Mouse (Mus musculus): ENCODE measurements at regions not wholly inside any gene's neighbourhood (a gene's known extent, or its start where the extent isn't known, plus 50 kb on each side); places are given as distances from the start of the nearest gene placed in this dataset.
A peak's percentile ranks its signal among the peaks of the same experiment; 100 is the strongest.

DNA sequence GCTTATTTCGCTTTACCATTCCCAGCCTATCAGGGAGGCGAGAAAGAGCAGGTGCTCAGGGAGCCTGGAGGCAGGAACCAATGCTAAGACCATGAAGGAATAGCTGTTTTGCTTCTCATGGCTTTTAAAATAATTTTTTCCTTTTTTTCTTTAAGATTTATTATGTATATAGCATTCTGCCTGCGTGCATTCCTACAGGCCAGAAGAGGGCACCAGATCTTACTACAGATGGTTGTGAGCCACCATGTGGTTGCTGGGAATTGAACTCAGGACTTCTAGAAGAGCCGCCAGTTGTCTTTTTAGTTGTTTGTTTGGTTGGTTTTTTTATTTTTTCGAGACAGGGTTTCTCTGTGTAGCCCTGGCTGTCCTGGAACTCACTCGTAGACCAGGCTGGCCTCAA, 113.6 kb upstream of the Armc2 start:
- DNase-seq = no peak

DNA sequence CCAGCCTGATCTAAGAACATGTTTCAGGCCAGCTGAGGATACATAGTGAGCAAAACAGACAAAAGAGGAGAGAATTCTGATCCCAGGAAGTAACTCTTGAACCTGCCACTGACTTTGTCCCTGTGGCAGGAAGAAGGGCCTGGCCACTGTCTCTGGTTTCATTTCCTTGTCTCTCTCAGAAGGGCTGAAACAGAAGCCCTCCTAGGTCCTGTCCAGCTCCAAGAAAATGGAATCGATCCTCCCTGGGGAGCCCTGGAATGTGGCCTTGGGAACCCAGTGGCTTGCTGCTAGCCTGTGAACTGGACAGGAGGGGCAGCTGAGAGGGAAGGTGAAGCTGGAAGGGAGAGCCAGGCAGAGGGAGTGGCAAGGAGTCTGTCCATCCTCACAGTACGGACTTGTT, 113.1 kb upstream of the Armc2 start:
- no peak for DNase-seq

DNA sequence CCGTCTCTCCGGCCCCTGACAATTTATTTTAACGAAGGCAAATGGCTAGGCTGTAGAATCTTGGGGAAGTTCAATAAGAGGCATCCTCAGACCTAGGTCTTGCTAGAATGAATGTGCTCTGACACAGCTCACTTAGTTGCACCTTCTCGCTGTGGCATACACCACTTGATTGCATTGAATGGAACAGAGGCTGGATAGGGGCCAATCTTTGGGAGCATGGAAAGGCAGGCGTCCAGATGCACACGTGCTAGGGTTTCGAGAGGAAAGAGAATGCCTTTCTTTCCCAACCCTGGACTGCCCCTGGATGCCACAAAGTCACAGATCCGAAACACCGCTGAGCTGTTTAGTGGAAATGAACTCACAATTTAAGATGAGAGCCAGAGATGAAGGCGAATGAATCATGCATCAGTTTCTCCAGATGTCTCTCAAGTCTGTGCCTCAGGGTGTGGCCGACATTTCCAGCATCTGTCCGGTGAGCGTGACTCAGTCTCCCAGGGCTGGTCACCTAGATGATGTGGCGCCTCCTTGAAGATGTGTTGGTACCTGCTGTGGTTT, 109.7 kb upstream of the Armc2 start:
- peak; percentile 45 for DNase-seq

DNA sequence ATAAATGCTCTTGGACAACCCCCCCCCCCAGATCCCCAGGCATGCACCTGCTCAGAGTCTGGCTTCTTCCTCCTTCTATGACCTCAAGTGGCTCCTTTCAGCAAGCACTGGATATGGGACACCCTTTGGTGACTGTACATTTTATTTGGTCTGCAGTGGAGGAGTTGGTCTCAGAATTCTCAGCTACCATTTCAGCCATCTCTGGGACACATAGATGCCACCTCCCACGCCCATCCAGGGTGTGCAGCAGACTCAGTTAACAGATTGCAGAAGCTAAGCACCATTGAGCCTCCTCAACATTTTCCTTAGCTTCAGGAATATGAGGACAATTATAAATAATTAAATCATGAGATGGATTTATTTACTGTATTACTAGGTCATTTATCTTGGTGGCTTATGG, 108.6 kb upstream of the Armc2 start:
- no peak for DNase-seq

DNA sequence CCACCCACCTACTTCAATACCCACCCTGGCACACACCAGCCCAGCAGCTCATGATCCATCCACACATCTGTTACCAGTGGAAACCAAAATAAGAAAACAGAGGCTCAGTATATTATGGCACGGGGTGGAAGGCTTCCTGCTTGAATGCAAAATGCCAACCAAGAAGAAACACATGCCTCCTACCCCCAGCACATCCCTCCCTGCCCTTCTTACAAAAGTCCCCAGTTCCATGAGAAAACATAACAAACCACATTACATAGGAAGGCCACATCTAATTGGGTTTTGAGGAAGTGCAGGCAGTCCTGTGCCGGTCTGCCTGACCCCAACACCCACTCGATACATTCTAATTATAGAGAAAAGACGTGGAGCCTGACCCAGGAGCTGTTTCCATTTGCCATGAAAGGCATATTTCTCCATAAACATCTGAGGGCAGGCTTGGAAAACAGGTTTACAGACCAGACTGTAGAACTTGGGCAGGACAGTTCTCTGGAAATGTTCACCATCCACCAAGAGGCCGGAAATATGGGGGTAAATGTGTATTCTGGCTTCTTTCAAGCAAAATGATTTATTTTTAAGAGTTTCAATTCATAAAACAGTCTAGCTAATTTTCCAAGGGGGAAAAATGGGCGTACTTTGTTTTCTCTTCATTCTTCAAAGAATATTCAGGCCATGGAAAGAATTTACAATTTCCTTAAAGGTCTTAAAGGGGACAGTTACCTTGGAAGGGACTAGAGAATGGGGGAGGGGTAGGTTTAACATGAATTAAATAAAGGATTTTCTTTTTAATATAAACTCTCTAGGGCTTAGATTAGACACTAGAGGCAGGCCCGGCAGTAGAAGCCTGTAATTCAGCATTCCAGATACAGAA, 104.8 kb upstream of the Armc2 start:
- no peak for DNase-seq

DNA sequence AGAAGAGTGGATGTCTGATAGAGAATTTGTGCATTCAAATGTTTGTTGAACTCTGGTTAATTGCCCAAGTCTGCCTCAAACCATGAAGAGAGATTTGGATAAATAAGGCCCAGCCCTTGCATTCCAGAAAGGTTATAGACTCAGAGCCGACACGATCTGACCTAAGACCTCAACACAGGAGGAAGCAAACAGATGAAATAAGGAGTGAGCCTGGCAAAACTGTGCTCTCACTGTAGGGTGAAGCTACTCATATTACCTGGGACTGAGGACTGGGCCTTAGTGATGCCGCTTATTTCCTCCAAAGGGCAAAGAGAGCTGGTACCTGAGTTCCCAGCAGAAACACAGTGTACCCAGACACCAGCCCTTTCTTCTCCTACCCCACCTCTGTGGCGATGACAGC, 103.7 kb upstream of the Armc2 start:
- no peak for DNase-seq

DNA sequence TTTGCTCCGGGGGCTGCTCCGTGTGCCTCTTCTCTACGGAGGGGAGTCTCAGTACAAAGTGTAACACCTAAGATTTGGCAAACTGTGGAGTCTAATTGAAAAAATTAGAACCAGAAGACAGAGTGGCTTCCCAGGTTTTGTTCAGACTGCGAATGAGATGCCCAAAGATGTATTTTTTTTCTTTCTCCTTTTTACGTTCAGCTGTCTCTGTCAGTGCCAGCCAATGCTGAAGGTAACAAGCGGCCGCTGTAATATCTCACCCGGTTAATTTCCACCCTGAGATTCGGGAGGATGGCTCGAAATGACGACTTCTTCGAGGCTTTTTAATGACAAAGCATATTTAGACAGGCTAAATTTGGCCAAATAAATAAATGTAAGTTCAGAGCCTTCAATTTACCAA, 101.1 kb upstream of the Armc2 start:
- DNase-seq = no peak

DNA sequence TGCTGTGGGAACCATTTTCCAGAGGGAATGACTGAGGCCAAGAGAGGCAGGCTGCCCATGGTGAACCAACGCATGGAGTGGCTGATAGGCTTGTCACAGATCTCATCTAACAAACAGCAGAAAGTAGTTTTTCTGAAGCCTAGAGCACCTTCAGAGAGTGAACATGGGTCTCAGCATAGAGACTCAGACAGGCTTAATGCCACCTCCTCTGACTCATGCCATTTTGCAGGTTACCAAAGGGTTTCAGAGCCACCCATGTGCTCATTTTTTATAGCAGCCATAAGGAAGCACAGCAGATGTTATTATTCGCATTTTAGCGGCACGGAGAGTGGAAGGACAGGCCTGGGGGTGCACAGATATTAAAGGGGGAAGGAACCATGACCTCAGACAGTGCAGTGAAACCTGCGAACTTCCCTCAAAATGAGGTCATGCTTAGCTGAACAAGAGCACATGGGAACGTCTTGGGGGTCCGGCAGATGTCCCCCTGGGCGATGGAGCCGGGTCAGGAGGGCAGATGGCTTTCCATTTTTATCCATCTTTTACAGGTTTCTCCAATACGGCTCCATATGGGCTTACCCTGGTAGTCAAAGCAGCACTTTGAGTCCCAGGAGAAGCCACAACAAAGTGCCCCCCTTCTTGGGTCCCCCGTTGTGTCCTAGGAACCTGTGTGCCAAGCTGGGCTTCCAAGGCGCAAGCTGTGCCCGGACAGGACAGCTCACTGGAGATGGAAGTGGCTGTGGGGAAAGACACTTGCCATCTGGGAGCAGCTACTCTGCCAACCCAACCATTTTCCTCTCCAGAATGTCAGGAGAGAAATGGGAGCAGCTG, 100.3 kb upstream of the Armc2 start:
- no peak for DNase-seq

DNA sequence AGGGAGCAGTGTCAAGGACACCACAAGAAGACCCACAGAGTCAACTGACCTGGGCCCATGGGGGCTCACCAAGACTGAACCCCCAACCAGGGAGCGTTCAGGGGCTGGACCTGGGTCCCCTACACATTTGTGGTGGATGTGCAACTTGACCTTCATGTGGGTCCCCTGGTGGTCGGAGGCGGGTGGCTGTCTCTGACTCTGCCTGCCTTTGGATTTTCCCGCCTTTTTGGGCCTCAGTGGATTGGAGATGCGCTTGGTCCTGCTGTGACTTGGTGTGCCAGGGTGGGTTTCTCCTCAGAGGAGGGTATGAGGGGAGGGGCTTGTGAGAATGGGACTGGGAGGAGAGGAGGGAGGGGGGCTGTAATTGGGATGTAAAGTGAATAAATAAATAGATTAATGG, 99.3 kb upstream of the Armc2 start:
- no peak for DNase-seq

DNA sequence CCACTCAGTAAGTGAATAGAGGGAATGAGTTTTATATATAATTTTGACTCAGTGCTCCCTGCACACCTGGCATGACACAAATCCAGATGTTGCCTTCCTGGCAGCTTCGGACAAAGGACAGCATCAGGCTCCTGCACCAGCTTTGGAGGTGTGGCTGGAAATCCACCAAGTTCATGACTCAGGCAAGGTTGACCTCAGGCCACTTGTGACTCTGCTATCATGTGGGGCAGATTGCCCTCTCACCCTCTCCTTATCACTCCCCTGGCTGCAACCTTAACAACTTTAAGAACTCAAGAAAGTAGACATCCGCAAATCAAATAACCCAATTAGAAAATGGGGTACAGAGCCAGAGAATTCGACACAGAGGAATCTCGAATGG, 97.7 kb upstream of the Armc2 start:
- no peak for DNase-seq

DNA sequence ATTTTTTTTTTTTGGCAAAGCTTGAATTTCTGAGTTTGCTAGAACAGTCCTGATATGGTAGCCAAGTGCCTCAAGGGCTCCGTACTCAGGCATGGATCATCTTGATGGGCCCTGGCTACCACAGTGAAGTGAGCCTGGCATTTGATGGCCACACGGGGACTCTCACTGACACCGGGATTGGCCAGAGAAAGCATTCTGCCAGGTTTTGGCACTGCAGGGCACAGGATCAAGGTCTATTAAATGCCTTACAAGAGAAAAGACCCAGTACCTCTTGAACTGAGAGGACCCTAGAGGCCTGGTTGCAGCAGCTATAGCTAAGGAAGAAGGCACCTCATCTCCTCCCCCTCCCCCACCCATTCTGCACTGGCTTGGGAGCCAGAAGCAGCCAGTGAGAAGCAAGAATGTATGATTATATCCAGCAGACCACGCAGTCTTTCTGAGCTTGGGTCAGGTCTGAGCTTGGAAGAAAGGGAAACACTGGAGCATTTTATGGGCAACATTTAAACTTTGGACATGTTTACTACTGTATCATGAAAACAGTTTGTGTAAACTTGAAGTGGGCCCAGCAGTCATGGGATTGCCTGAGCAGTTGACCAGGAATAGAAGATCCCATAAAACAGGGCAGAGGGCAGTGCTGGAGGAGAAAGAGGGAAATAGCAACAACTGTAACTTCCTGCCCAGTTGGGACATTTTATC, 97.1 kb upstream of the Armc2 start:
- DNase-seq = peak; percentile 30

DNA sequence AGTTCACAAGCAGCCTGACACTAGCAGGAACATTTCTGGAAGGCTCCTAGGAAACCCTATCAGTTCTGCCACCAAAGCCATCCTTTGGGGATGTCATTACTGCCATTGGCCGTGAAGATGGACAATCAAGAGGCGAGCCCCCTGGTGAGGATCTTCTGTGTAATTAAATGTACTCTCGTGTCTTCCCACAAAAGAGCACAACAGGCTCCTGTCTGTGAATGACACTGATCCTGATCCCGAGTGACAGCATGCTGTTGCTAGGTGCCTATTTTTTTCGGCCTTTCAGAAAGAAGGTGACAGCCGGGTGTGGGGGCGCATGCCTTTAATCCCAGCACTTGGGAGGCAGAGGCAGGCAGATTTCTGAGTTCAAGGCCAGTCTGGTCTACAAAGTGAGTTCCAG, 92.5 kb upstream of the Armc2 start:
- no peak for DNase-seq

DNA sequence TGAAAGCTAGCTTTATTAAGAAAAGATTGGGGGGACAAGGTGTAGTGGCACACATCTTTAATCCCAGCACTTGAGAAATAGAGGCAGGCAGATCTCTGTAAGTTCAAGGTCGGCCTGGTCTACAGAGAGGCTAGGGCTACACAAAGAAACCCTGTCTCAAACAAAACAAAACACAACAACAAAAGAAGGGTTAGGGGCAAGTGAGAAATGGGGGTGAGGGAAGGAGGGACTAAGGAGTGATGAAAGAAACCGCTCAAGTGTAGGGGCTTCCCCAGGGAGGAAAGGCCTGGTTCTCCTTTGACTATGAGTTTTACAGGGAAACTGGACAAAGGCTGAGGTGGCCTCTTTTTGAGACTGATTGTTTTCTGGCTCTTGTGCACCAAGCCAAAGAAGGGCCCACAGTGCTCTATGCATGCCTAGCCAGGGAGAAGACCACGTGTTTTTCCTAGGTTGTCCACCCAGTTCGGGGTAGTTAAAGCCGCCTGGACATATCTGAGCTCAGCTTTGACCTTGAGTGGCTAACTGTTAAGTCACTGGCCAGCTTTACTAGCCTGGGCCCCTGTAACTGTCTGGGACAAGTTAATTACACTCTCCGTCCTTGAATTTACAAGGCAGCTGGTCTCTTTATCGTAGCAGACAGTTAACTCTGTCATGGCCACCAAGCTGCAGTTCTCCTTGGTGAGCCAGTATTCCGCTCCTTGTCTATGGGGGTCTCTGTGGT, 90.2 kb upstream of the Armc2 start:
- peak; percentile 48 for DNase-seq

DNA sequence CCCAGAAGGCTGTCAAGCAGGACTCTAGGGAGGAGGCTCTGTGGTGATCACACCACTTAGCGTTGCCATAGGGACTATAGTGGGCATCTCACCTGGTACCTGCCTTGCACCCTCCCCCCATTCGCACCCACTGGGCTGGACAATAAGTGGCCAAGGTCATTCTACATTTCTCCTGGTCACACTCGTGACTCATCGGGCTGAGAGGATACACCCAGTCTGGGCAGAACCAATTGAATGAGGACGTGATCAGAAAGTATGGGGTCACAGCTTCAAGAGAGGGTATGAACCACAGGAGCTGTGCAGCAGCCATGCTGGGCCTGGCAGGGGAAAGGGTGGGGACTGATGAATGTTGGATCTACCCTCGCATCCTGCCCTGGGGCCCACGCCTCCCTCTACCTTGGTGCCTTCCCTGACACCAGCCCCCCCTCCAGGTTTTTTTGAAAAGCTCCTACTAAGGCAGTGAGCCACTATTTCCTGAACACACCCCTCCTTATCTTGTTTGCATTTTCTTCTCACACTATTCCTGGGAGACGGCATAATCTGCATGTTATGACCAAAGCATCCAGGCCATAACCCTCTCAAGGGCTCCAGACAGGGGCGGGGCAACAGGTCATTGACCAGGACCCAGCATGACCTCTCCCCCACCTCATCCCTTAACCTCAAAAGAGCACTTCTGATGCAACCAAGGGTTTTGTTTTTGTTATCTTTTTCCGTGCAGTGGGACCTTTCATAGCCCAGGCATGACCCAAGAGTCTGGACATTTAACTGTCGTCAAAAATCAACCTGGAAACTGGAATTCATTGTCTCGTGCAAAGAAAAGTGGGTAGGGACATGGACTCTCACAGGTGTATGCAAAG, 89.4 kb upstream of the Armc2 start:
- no peak for DNase-seq

DNA sequence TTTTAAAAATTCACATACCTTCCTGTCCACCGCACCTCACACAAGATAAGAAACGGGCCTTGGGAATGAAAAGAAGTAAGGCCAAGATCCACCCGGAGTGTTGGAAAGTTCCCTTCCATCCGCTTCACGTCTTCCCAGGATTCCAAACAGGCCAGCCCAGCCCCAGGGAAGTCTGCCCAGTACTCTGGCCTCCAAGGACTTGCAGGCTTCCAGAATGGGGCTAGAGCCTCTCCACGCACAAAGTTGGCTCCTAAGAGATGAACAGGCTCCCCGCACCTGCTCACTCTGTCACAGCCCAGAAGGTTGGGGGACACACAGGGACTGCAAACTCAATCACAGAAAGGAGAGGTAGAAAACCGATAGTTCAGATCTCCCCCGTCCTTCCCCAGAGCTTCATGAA, 88.4 kb upstream of the Armc2 start:
- DNase-seq = no peak

DNA sequence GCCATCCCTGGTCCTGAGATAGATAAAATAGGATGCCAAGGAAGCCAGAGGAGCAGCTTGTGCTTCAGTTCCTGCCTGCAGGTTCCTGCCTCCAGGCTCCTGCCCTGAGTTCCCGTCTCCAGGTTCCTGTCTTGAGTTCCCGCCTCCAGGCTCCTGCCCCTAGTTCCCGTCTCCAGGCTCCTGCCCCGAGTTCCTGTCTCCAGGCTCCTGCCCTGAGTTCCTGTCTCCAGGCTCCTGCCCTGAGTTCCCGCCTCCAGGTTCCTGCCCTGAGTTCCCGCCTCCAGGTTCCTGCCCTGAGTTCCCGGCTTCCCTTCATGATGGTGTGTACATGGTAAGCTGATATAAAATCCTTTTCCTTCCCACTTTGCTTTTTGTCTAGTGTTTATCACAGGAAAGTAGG, 86.8 kb upstream of the Armc2 start:
- no peak for DNase-seq

DNA sequence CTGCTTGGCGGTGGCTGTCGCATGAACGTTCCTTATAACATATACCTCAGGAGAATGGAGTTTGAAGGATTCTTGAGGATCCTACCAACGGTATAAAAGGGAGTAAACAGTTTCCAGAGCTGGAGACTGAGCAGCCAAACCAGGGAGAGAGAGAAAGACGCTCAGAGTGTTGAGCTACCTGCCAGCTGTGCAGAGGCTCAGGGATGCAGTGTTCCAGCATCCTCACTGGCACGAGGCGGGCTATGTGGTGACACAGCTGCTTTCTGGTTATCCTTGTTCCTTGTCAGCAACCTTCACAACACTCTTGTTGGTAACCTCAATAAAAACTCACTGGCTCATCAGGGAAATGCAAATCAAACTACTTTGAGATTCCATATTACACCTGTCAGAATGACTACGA, 84.1 kb upstream of the Armc2 start:
- no peak for DNase-seq

DNA sequence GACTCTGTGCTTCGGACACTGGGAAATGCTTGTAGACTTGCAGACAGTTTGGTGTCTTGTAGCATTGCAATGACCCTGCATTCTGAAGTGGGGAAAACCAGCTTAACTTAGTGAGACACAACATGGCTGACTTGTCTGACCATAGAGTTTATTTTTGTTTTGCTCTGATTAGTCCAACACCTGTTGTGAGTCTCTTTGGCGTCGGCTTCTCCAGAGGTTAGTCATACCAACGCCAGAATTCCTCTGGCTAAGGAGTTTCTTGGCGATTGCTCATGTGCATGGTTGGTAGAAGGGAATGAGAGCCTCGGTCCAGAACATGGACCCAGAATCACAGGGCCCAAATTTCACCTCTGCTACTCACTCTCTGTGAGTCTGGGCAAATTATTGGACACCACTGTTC, 82.9 kb upstream of the Armc2 start:
- DNase-seq = no peak

DNA sequence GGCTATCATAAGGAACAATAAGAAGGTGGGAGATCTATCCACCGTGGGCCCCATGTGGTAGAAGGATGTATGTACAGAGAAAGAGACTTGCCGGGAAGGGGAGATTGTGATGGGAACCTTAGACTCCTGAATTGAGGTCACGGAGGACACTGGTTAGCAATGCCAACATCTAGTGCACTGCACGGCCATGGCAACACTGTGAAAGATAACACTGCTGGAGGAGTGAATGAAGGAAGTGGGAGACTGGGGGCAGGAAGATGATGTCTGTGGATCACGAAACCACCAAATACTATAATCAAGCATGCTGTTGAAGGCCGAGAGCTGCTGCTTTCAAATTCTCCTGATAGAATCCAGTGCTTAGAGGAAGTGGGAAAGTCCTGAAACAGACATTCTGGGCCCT, 78.7 kb upstream of the Armc2 start:
- DNase-seq = no peak

DNA sequence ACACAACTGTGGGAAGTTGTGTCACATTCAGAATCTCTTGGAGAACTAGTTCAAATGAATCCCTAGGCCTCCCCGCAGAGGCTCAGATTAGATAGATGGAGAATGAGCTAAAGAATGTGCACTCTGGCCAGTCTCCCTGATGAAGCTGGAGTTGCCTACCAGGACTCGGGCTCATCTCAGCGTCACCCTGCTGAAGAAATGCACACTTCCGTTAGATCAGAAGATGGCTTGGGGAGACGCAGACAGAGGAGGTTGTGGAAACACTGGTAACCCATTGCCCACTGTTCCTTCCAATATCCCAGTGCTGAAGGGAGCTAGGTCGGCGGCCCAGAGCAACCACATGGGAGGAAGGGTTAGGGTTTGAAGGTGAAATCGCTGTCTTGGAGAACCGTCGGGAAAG, 77.7 kb upstream of the Armc2 start:
- no peak for DNase-seq

DNA sequence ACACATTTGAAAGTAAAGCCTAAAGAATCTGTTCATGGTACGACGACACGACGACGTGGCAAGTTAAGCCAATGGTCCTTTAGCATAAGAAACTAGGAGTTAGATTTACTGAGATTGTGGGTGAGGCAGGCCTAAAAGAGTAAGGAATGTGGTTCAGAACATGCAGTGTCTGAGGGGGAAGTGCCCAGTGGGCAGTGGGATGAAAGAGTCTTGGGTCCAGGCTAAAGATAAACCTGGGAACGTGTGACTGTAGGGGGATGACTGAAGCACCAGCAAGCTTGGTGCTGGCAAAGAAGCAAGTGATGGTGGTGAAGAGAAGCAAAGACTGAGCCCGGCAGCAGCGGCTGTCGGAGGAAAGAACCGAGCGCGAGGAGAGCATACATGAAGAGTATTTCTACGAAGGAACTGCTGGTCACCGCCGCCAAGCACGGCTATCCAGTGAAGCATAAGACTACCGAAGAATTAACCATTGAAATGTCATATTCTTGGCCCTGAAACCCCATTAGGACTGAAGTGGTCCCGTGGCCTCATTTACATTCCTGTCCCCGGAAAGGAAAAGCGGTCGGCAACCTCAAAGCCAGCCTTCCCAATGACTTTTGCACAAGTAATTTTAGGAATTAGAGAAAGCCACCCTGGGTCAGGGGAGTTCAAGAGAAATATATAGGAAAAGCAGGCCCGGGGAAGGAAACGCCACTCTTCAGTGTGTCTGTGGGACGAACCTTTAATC, 76.2 kb upstream of the Armc2 start:
- DNase-seq = no peak

Measured in kidney, adult 18-20 months (tissue).